Mouse (Mus musculus) bone marrow macrophage, adult 2 months (primary cell): ENCODE data around the gene Htr1f.

Source experiments
- CTCF ChIP-seq: IDR thresholded peaks from 2 replicates; pipeline ENCODE4 v1.5.1; 2012; ENCODE audit warnings: low read depth, mild to moderate bottlenecking, low read length, moderate library complexity
- POLR2A ChIP-seq: IDR thresholded peaks from 2 replicates; pipeline ENCODE4 v1.6.1; 2012; ENCODE audit warnings: mild to moderate bottlenecking, low read depth, low read length, borderline replicate concordance

DNA sequence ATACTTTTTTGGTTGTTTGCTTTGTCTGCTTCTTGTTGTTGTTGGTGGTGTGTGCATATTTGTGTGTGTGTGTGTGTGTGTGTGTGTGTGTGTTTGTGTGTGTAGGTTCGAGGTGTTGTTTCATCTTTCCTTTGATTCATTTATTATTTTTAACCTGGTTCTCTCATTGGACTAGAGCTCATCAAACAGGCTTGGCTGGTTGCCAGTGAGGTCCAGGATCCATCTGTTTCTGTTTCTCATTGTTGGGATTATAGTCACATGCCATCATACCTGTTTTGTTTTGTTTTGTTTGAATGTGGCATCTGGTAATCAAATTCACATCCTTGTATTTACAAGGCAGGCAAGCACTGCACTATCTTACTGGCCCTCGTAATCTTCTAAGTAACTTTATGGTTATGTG lies 34.1 kb upstream of the Htr1f start:
- TF ChIP-seq CTCF (no peak), POLR2A (no peak)
